Mouse (Mus musculus) spleen, adult 2 months (tissue): ENCODE results near the gene Fam89a.

Experiments
- CTCF ChIP-seq: fragments of 200-500 bp; IDR thresholded peaks from 2 replicates; pipeline ENCODE4 v1.5.1; 2011; ENCODE audit warnings: mild to moderate bottlenecking, inconsistent platforms; ENCODE audit not compliant: insufficient read depth, insufficient read length, insufficient replicate concordance; ENCODE audit errors: extremely low read depth
- POLR2A ChIP-seq: fragments of 200-500 bp; IDR thresholded peaks from 2 replicates; pipeline ENCODE4 v1.6.1; 2011; ENCODE audit warnings: low read depth, low read length, inconsistent platforms

- no peak for TF ChIP-seq CTCF
- no peak for TF ChIP-seq POLR2A
These were observed 5.0 kb upstream of the Fam89a start for GRCm38 (mm10) chr8:124756601-124757000.
